Mouse (Mus musculus) adrenal gland, adult (tissue): ENCODE results near the gene Spata7.
A peak's percentile ranks its signal among the peaks of the same experiment; 100 is the strongest.

Source experiments
- DNase-seq, 2 experiments: peaks; one replicate each; pipeline ENCODE4 v3.0.0; 2022 to 2023; ENCODE audit warnings: low spot score in 1 of 2; ENCODE audit not compliant: inconsistent age in 2 of 2

The Spata7 gene

DNA sequence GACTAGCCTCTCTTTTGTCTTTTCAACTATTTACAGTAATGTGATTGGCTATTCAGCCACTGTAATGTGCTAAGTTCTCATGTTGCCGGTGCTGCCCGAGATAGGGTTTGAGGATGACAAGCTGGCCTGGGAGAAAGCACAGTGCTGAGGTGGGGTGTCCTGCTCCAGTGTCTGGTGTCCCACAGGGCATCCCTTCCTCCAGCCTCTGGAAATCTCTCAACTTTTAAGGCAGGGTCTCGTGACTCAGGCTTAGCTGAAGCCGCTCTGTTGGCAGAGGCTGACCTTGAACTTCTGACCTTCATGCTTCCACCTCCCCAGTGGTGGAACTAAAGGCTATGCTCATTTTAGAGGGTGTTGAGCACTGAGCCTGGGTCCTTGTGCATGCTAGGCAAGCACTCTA is 42.5 kb downstream of the Spata7 start:
- peak; percentile 29 to 64 for DNase-seq

DNA sequence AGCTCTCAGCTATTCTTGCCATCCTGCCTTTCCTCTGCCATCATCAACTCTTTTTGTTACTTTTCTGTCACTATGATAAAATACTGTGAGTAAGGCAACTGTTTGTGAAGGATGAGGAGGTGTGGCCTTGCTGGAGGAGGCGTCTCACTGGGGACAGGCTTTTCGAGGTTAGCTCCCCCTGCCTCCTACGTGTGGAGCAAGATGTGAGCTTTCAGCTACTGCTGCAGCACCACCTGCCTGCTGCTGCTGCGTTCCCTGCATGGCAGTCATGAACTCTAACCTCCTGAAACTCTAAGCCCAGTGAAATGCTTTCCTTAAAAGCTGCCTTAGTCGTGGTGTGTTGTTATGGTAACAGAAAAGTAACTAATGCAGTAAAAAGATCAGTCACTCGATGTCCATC is 45.9 kb downstream of the Spata7 start:
- no peak for DNase-seq

- peak; percentile 84 to 95 for DNase-seq
Observed at GRCm38 (mm10) chr12:98674627-98675143, 46.7 kb downstream of the Spata7 start.

GRCm38 (mm10) chr12:98676861-98677260 is 48.9 kb downstream of the Spata7 start:
- DNase-seq: no peak

GRCm38 (mm10) chr12:98677336-98677735 is 49.4 kb downstream of the Spata7 start:
- no peak for DNase-seq

DNA sequence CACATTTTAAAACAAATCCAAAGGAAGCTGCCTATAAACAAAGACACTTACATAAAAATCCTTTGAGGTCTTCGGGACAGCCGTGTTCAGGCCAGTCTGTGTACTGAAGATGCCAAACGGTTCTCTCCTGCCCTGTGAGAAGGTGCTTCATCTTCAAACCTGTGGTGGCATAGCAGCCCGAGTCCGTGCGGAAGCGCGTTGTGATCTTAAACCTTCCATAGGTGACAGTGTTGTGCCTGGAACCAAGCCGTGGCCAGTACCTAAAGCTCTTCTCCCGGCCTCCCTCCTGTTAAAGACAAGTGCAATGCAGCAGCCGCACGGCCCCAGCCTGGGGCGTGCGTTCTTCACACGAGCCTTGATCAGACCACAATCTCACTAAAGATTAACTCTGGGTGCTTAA is 51.9 kb downstream of the Spata7 start:
- DNase-seq: no peak

DNA sequence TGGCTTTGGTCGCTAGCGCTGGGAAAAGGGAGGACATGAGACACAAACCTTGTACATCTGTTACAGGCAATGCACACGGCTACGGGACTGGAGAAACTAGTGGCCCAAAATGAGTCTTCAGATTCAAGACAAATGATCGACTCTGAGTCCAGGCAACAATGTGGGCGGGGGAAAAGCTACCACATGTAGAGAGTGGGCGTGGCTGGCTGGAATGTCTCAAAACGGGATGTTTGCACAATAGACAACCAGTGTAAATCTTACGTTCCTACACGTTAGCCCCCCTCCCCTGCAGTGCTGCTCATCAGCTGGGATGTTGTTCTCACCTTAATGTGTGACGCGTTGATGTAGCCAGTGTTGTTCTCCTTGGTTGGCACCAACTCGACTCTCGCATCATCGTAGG is 54.2 kb downstream of the Spata7 start:
- no peak for DNase-seq

DNA sequence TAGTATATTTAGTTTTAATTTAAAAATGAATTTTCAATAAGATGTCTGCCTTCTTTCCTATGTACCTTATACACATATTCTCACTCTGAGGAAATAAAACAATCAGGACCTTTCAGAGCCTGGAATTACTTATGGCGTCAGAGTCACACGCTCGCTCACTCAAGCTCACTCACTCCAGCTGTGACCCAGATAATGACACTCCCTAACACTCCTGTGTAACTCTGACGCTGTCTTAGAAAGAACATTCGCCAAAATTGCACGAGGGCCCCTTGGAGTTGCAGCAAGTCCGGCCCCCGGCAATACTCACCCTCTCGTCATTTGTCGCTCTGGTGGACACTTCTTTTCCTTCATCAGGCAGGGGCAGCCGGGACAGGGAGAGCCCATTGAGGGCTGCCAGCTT is 55.2 kb downstream of the Spata7 start:
- no peak for DNase-seq

DNA sequence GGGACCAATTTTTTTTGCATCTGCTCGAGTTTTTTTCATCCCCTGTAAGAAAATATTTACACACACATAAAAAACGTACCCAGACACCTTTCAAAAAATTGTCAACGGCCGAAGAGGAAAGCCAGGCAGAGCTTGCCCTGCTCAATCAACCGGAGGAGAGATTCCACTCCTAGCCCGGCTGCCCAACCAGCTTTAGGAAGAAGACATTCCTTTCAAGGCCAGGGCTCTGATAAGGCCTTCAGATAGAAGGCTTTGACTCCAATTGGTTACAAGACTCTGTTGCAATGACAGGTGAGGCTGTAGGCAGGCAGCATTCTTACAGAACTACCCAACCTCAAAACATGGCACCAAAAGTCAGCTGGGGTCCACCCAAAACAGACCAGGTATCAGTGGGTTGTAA is 55.6 kb downstream of the Spata7 start:
- DNase-seq: peak in 1 of 2 experiments; percentile 25

- DNase-seq: no peak
Observed at GRCm38 (mm10) chr12:98690230-98690629, 62.3 kb downstream of the Spata7 start.

GRCm38 (mm10) chr12:98697202-98697601 is 69.2 kb downstream of the Spata7 start:
- no peak for DNase-seq

- DNase-seq: no peak
Observed at GRCm38 (mm10) chr12:98701564-98701963, 73.6 kb downstream of the Spata7 start.

- DNase-seq: no peak
Observed at GRCm38 (mm10) chr12:98703554-98703953, 75.6 kb downstream of the Spata7 start.

GRCm38 (mm10) chr12:98703961-98704360 is 76.0 kb downstream of the Spata7 start:
- no peak for DNase-seq

GRCm38 (mm10) chr12:98712819-98713218 is 84.9 kb downstream of the Spata7 start:
- no peak for DNase-seq

- no peak for DNase-seq
Observed at GRCm38 (mm10) chr12:98713621-98714103, 85.7 kb downstream of the Spata7 start.

DNA sequence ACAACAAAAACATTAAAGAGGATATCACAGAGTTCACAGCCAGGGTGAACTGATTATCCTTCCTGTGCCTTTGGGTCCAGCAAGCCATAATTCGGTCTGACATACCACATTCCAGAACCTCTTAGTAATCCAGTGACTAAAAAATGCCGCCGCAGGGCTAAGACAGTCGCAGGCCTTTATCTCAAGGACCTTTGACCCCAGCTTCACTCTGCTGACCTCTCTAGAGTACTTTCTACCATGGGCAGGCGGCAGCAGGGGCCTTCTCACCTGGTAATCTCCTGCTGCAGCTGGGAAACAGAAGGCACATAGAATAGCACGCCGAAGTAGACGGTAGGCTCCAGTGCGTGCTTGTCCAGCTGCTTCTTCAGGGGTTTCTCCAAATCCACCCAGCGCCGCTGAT is 86.8 kb downstream of the Spata7 start:
- DNase-seq: peak; percentile 74 to 87

- DNase-seq: no peak
Observed at GRCm38 (mm10) chr12:98716142-98716541, 88.2 kb downstream of the Spata7 start.
